Mouse (Mus musculus): ENCODE measurements at regions not wholly inside any gene's neighbourhood (a gene's known extent, or its start where the extent isn't known, plus 50 kb on each side); places are given as distances from the start of the nearest gene placed in this dataset.

DNA sequence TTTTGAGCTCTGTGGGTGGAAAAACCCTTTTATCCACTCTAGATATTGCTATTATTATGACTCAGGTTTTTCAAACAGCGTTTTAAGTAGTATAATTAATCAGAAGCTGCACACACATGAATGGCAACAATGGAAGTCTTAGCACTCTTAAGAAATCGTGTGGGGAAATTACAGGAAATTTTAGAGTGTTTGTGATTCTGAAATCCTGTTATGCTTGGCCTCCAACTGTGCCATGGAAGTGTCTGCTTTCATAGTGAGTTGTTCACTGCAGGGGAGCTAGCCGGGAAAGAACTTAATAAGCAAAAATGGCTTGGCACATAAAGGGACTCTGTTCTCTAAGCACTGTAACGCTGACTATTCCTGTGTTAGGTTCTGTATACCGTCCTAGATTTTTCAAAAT lies 570.7 kb downstream of the Slco4c1 start:
- no peak for TF ChIP-seq CTCF (conservative IDR thresholded peaks at IDR 0.05; ENCODE audit: low read length)
- TF ChIP-seq POU5F1 (IDR thresholded peaks at IDR 0.05; ENCODE audit: borderline replicate concordance, low read length) = no peak

Measured in E14TG2a.4 (cell line).